Mouse (Mus musculus): ENCODE results near the gene Psmb4.

GRCm38 (mm10) chr3:94878618-94879017, 8.1 kb downstream of the Psmb4 start:
- TF ChIP-seq CTCF (IDR thresholded peaks at IDR 0.05; ENCODE audit: low read depth): no peak
- no peak for TF ChIP-seq EP300 (IDR thresholded peaks at IDR 0.05; ENCODE audit: low read depth)
